Mouse (Mus musculus) urinary bladder, postnatal 4 days (tissue): ENCODE measurements around the gene Tead1.
"Not testable (repeated sequence)": the region's sequence is repeated elsewhere in the genome, so short reads cannot be mapped to it uniquely, and the experiment has no call there.

Experiments used
- DNase-seq, 2 experiments: peaks; one replicate each; pipeline ENCODE4 v3.0.0; 2021 to 2022; ENCODE audit warnings: low spot score in 2 of 2

Tead1 gene

DNA sequence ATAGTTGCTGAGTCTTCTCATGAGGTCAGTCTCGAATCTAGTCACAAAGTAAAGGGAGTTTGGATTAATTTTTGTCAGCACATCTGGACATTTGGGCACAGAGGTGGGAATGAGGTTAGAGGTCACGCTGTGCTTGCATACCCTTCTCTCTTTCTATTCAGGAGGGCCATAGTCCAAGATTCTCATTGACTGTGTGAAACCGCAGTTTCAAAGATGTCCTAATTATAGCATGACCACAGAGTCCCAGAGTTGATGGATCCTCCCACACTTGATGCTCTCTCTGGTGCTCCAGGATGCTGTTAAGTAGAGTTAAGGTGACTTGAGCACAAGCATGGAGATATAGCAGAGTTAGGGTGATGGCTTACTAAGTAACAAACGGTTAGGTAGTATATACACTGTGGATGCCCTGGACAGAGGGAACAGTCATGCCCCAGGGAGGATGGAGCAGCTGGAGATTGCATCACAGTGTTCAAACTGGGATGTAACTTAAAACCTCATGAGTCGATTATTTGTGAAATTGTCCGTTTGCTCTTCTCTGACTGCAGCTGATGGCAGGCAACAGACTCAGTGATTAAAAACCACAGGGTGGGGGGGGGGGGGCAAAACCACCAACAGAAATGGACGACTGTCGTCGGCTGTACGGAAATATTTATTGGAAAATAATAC is 238.6 kb downstream of the Tead1 start:
- no peak for DNase-seq

DNA sequence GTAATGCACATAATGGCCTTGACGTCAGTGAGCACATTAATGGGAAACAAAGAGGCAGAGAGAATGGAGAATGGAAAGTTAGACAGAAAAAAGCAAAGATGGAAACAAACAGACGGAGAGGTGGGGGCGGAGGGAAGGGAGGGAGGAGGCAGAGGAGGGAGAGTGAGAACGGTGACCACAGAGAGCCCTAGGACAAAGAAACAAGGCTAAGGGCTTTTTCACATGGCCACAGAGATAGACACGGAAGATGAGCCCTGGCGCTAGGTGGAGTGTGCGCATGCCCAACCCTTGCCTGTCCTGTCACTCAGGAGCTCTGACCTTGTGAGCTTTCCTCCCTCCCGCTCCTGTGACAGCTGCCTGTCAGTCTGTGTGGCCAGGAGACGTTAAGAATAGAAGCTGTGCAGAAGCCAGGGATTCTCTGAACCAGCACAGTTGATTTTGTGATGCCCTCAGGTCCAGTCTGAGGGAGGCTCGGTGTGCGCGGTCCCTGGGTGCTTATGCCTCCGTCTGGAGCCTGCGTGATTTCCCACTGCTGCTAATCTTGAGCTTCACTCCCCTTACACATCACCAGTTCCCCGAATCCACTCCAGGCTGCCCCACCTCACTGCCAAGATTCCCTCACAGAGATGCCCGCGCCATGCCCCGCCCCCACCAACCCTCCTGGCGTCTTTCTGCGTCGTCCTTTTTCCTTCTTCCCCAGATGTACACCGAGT is 239.3 kb downstream of the Tead1 start:
- no peak for DNase-seq

GRCm38 (mm10) chr7:112919845-112920244 is 240.7 kb downstream of the Tead1 start:
- peak in 1 of 2 experiments; percentile 34 for DNase-seq

GRCm38 (mm10) chr7:112922801-112923200 is 243.7 kb downstream of the Tead1 start:
- DNase-seq = no peak

DNA sequence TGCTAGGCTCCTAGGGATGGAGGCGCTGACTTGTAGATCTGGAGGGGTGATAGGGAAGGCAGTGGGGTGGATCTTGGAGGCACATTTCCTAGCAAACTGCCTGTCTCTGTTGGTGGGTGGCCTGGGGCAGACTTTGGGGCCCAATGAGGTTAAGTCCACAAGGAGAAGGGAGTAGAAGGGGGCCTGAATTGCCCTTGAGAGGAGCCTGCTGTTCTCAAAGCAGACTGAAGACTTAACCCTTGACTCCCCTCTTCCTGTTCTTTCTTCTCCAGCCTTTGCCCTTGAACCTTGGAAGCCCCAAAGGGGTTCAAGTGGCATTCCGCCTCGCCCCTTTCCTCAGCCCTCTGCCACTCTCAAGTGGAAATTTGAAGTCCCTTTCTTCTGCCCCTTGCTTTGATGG is 244.6 kb downstream of the Tead1 start:
- DNase-seq = no peak

DNA sequence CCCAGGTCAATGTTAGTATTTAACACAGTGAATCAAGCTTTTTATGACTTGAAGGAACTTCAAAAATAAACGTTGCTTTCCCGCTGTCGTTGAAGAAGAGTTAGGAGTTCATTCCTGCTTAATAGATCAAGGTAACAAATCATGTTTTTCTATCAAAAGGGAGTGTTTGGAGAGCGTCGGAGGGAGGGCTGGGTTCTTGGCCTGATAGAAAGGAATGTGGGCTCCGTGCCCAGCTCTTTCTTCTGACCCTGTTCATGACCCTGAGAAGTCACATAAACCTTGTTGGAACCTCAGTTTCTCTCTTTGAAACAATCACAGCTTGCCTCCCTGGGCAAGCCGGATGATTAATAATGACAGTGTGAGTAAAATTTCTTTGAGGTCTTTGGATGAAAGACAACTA is 251.6 kb downstream of the Tead1 start:
- DNase-seq = no peak

DNA sequence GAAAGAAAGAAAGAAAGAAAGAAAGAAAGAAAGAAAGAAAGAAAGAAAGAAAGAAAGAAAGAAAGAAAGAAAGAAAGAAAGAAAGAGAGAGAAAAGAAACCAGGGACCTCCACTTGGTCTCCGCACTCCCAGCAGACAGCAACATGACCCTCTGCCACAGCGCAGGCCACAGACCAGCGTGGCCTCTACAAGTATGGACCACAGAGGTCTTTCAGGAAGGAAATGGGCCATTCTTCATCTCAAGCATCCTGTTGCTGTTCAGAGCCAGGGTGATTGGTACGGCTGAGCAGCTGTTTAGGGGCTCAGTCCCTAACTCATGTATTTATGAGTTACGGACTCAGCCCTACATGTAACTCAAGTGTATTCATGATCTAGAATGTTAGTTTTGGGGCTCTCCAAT is 256.8 kb downstream of the Tead1 start:
- not testable (repeated sequence) for DNase-seq

GRCm38 (mm10) chr7:112937089-112937488 is 258.0 kb downstream of the Tead1 start:
- no peak for DNase-seq

DNA sequence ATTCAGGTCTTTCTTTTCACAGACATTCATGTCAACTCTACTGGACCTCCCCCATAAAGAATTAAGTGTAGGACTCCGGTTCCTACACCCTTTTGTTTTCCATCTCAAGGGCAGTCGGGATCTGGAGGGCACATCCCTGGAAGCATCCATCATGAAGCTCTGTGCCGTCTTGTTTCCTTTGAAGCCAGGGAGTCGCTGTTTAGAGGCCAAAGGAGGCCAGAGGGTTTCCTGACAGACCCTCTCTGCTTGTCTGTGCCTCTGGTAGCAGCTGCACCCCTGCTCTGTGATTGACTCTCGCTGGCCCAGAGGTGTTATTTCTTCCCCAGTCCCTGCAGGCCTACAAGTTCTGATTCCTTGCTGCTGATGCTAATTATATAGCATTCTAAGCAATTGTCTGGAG is 259.8 kb downstream of the Tead1 start:
- no peak for DNase-seq

- DNase-seq = no peak
These were observed 263.4 kb downstream of the Tead1 start for GRCm38 (mm10) chr7:112942567-112942966.

- DNase-seq = no peak
These were observed 263.9 kb downstream of the Tead1 start for GRCm38 (mm10) chr7:112943056-112943455.

GRCm38 (mm10) chr7:112946706-112947105 is 267.6 kb downstream of the Tead1 start:
- DNase-seq = no peak

DNA sequence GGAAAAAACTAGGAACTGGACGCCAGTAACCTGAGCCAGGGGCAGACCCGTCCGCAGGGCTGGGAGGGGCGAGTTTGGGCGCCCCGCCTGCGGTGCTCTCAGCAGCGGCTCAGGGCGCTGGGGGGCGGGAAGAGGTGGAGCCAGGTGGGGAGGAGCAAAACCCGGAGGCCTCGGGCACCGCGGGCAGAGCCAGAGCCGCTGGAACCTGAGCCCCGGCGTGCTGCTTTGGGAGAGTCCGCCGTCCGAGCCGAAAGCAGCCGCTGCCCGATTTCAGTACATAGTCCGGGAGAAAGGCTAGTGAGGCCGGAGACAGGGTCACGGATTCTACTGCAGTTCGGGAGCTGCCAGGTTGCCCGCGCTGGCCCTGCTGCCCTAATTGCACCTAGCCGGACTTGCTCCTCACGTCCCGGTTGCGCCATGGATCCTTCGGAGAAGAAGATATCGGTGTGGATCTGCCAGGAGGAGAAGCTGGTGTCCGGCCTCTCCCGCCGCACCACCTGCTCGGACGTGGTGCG is 274.7 kb downstream of the Tead1 start, which contains the start of gene Rassf10:
Rassf10 (plus strand) TSS at position 186 of the 515 bp plus-strand sequence.
- peak; percentile 79 to 80 for DNase-seq

- peak in 1 of 2 experiments; percentile 18 for DNase-seq
These were observed 275.4 kb downstream of the Tead1 start for GRCm38 (mm10) chr7:112954351-112955102.

DNA sequence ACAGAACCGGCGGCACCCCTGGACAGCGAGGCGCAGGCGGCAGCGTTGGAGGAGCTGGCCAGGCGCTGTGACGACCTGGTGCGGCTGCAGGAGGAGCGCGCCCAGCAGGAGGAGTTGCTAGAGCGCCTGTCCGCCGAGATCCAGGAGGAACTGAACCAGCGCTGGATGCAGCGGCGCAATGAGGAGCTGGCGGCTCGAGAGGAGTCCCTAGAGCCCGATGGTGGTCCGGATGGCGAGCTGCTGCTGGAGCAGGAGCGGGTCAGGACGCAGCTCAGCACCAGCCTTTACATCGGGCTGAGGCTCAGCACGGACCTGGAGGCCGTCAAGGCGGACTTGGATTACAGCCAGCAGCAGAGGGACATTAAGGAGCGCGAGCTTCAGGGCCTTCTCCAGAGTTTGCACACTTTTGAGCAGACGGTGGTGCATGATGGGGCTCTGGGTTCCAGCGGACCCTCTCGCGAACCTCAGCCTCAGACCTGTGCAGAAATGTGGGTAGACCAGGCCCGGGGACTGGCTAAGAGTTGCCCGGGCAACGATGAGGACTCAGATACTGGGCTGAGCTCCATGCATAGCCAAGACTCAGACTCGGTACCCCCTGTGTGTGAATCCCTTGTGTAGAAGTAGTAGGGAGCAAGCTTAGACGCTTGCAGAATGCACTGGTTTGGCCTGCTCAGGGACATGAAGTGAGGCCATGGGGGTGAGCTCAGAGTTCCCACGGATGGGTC is 276.1 kb downstream of the Tead1 start:
- peak in 1 of 2 experiments; percentile 22 for DNase-seq

DNA sequence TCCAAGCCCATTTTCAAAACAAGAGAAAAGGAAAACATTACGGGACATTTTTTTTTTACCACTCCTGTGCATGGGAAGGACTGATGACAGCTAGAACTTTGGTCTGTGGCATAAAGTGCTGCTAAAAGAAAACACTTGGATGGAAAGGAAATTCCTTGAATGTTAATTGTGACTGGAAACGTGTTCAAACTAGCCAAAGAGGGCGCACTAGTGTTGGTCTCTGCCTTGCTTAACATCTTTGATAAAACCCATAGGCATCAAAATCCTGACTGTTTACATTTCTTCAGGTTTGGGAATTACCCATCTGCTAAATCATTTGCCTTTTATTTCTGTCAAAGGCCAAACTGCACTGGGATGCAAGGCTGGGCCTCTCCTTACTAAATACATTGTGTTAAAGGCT is 276.8 kb downstream of the Tead1 start:
- DNase-seq = no peak
